8 mouse cellular contexts compared by ENCODE assay signal in genomic region chr12:111430049-111430867, GRCm38 (mm10). TPM values are rescaled to one million over a fixed set of nuclear protein-coding genes. Genes with fewer than 3 reads are reported as not detected.
A peak's percentile ranks its signal among the peaks of the same experiment; 100 is the strongest.
DNase-seq lines count a peak whose midpoint lies in the region; ATAC-seq and TF ChIP-seq lines count a peak whose summit lies in the region.

No protein-coding gene starts in this region.

- no peak for TF ChIP-seq EP300 in lung, postnatal 0 days (IDR thresholded peaks at IDR 0.05)

- no peaks in the 10 kb centered on the region for H3K9me3 ChIP-seq in forebrain, embryonic 12.5 days
- H3K9me3 ChIP-seq in intestine, embryonic 16.5 days (ENCODE audit: control insufficient read depth, low read length) = no peaks in the 10 kb centered on the region
- H3K9me3 ChIP-seq in lung, postnatal 0 days (ENCODE audit: low read length) = no peaks in the 10 kb centered on the region

- H3K4me2 ChIP-seq in forebrain, embryonic 12.5 days = peak overlapping the region; percentile 64
- H3K4me2 ChIP-seq in intestine, embryonic 16.5 days (ENCODE audit: low read depth, low read length) = peak overlapping the region; percentile 83
- H3K4me2 ChIP-seq in lung, postnatal 0 days (replicated peaks; ENCODE audit: low read depth, low read length) = peak overlapping the region; percentile 55

- WGBS in lung, adult 2 months = 36% methylated on average over 27 of the region's 27 CpGs
- WGBS in forebrain, embryonic 12.5 days = 8% methylated on average over 27 of the region's 27 CpGs
- WGBS in intestine, embryonic 16.5 days = 28% methylated on average over 27 of the region's 27 CpGs
- WGBS in lung, postnatal 0 days = 17% methylated on average over 26 of the region's 27 CpGs

- H3K4me3 ChIP-seq in lung, adult 2 months (replicated peaks; ENCODE audit: extremely low read depth, low read depth, low read length) = no peak overlapping the region
- H3K4me3 ChIP-seq in forebrain, embryonic 12.5 days (replicated peaks) = peak overlapping the region; percentile 35
- H3K4me3 ChIP-seq in intestine, embryonic 16.5 days (ENCODE audit: low read length) = peak overlapping the region; percentile 50
- peak overlapping the region; percentile 19; the same call in 1 of the 2 replicates for H3K4me3 ChIP-seq in lung, postnatal 0 days (ENCODE audit: low read depth, low read length)

- no peak overlapping the region for H3K27ac ChIP-seq in forebrain, embryonic 12.5 days
- peak overlapping the region; percentile 23; the same call in 1 of the 2 replicates for H3K27ac ChIP-seq in intestine, embryonic 16.5 days (ENCODE audit: low read length)
- H3K27ac ChIP-seq in lung, postnatal 0 days (ENCODE audit: low read length) = no peak overlapping the region

- peak; percentile 30 for DNase-seq in lung, adult 2 months
- DNase-seq in lung, postnatal 25 days (ENCODE audit: low spot score) = no peak
- no peak for DNase-seq in lung, postnatal 0 days (ENCODE audit: low spot score)
- DNase-seq in right cerebral cortex, postnatal 4 days = no peak
- DNase-seq in cerebellum, postnatal 4 days (ENCODE audit: low spot score in 2 of 2) = no peak
- DNase-seq in spleen, adult 12 weeks (ENCODE audit: low spot score) = no peak

- no peak for TF ChIP-seq CTCF in lung, adult 2 months (IDR thresholded peaks at IDR 0.05; ENCODE audit: insufficient read depth, low read length)
- TF ChIP-seq CTCF in lung, postnatal 0 days (IDR thresholded peaks at IDR 0.05) = no peak

- no peak for TF ChIP-seq POLR2A in lung, adult 2 months (IDR thresholded peaks at IDR 0.05; ENCODE audit: borderline replicate concordance, extremely low read depth, low read depth, low read length)

- no peaks in the 10 kb centered on the region for H3K36me3 ChIP-seq in forebrain, embryonic 12.5 days (replicated peaks)
- H3K36me3 ChIP-seq in intestine, embryonic 16.5 days (ENCODE audit: control insufficient read depth, insufficient read depth, low read length) = no peaks in the 10 kb centered on the region
- H3K36me3 ChIP-seq in lung, postnatal 0 days (ENCODE audit: insufficient read depth, low read length) = no peaks in the 10 kb centered on the region

- H3K27me3 ChIP-seq in forebrain, embryonic 12.5 days = peaks cover 99% of the 10 kb centered on the region
- peaks cover 37% of the 10 kb centered on the region for H3K27me3 ChIP-seq in intestine, embryonic 16.5 days (replicated peaks; ENCODE audit: control insufficient read depth, insufficient read depth, low read length)
- peaks cover 18% of the 10 kb centered on the region; the same call in 1 of the 2 replicates for H3K27me3 ChIP-seq in lung, postnatal 0 days (replicated peaks; ENCODE audit: insufficient read depth, low read length)

- ATAC-seq in forebrain, embryonic 12.5 days (ENCODE audit: low FRiP score) = no peak
- ATAC-seq in intestine, embryonic 16.5 days = no peak
- peak; percentile 20; the same call in 1 of the 2 replicates for ATAC-seq in lung, postnatal 0 days

- peaks cover 22% of the 10 kb centered on the region for H3K4me1 ChIP-seq in lung, adult 2 months (ENCODE audit: control insufficient read depth, insufficient read depth, low read length)
- peaks cover 31% of the 10 kb centered on the region for H3K4me1 ChIP-seq in forebrain, embryonic 12.5 days
- peaks cover 52% of the 10 kb centered on the region for H3K4me1 ChIP-seq in intestine, embryonic 16.5 days (ENCODE audit: control insufficient read depth, insufficient read depth, low read length)
- peaks cover 15% of the 10 kb centered on the region for H3K4me1 ChIP-seq in lung, postnatal 0 days (ENCODE audit: insufficient read depth, low read depth, low read length)

- peak overlapping the region; percentile 57; the same call in 1 of the 2 replicates for H3K9ac ChIP-seq in forebrain, embryonic 12.5 days
- H3K9ac ChIP-seq in intestine, embryonic 16.5 days (ENCODE audit: low read depth, low read length) = peak overlapping the region; percentile 64
- H3K9ac ChIP-seq in lung, postnatal 0 days (replicated peaks; ENCODE audit: low read depth) = no peak overlapping the region; the same call in 1 of the 2 replicates

RNA-seq across cellular contexts. Expression of gene Tnfaip2, which starts 12.0 kb away (rescaled TPM):
- polyA plus RNA-seq in lung, adult 2 months (2012; rRNA removed) = 31.7 and 43.6 TPM in 2 replicates
- 1.5 and 2.2 TPM in 2 replicates for polyA plus RNA-seq in forebrain, embryonic 12.5 days (2016; fragmentation: Nextera tagmentation; extraction: Ambion mirVana)
- polyA plus RNA-seq in intestine, embryonic 16.5 days (2015; fragmentation: Nextera tagmentation; extraction: Ambion mirVana) = 2.7 and 3.5 TPM in 2 replicates
- polyA plus RNA-seq in lung, postnatal 0 days (2015; fragmentation: Nextera tagmentation; extraction: Ambion mirVana) = 17.0 and 26.3 TPM in 2 replicates

RNA-seq across cellular contexts. Expression of gene Exoc3l4, which starts 13.4 kb away (rescaled TPM):
- 34.9 and 46.7 TPM in 2 replicates for polyA plus RNA-seq in lung, adult 2 months (2012; rRNA removed)
- polyA plus RNA-seq in forebrain, embryonic 12.5 days (2016; fragmentation: Nextera tagmentation; extraction: Ambion mirVana) = 1.4 and 3.3 TPM in 2 replicates
- polyA plus RNA-seq in intestine, embryonic 16.5 days (2015; fragmentation: Nextera tagmentation; extraction: Ambion mirVana) = 20.4 and 29.1 TPM in 2 replicates
- 21.3 and 24.4 TPM in 2 replicates for polyA plus RNA-seq in lung, postnatal 0 days (2015; fragmentation: Nextera tagmentation; extraction: Ambion mirVana)

RNA-seq across cellular contexts. Expression of gene Lbhd2, which starts 23.6 kb away (rescaled TPM):
- polyA plus RNA-seq in lung, adult 2 months (2012; rRNA removed) = not detected in 2 replicates
- polyA plus RNA-seq in forebrain, embryonic 12.5 days (2016; fragmentation: Nextera tagmentation; extraction: Ambion mirVana) = 0.51 and 0.63 TPM in 2 replicates
- polyA plus RNA-seq in intestine, embryonic 16.5 days (2015; fragmentation: Nextera tagmentation; extraction: Ambion mirVana) = 1.2 TPM in 2 replicates
- 0.37 and 1.1 TPM in 2 replicates for polyA plus RNA-seq in lung, postnatal 0 days (2015; fragmentation: Nextera tagmentation; extraction: Ambion mirVana)

RNA-seq across cellular contexts. Expression of gene Cdc42bpb, which starts 52.7 kb away (rescaled TPM):
- polyA plus RNA-seq in lung, adult 2 months (2012; rRNA removed) = 305 and 359 TPM in 2 replicates
- polyA plus RNA-seq in forebrain, embryonic 12.5 days (2016; fragmentation: Nextera tagmentation; extraction: Ambion mirVana) = 38.9 and 41.6 TPM in 2 replicates
- 30.1 and 32.5 TPM in 2 replicates for polyA plus RNA-seq in intestine, embryonic 16.5 days (2015; fragmentation: Nextera tagmentation; extraction: Ambion mirVana)
- 29.0 and 32.5 TPM in 2 replicates for polyA plus RNA-seq in lung, postnatal 0 days (2015; fragmentation: Nextera tagmentation; extraction: Ambion mirVana)

RNA-seq across cellular contexts. Expression of gene Gm266, which starts 55.4 kb away (rescaled TPM):
- 0.12 and 0.31 TPM in 2 replicates for polyA plus RNA-seq in lung, adult 2 months (2012; rRNA removed)
- 2.5 and 3.5 TPM in 2 replicates for polyA plus RNA-seq in forebrain, embryonic 12.5 days (2016; fragmentation: Nextera tagmentation; extraction: Ambion mirVana)
- 11.7 and 12.2 TPM in 2 replicates for polyA plus RNA-seq in intestine, embryonic 16.5 days (2015; fragmentation: Nextera tagmentation; extraction: Ambion mirVana)
- polyA plus RNA-seq in lung, postnatal 0 days (2015; fragmentation: Nextera tagmentation; extraction: Ambion mirVana) = 1.9 and 2.7 TPM in 2 replicates
